Mouse (Mus musculus) midbrain, embryonic 10.5 days (tissue): ENCODE data around the gene Mcpt4. TPM values are rescaled to one million over a fixed set of nuclear protein-coding genes. Genes with fewer than 3 reads are reported as not detected.
"Not testable (repeated sequence)": the region's sequence is repeated elsewhere in the genome, so short reads cannot be mapped to it uniquely, and the experiment has no call there.

ENCODE experiments used
- DNase-seq: peaks from one replicate; pipeline ENCODE4 v3.0.0-alpha.2; 2017; ENCODE audit warnings: low spot score
- H3K27ac ChIP-seq: fragments of 300-500 bp; sonication (generic); replicated peaks from 2 replicates; pipeline ENCODE4 v1.5.1; 2016; ENCODE audit warnings: mild to moderate bottlenecking
- H3K27me3 ChIP-seq: fragments of 300-500 bp; sonication (generic); 2 replicates; pipeline ENCODE4 v1.6.1; 2016; ENCODE audit warnings: low read depth, mild to moderate bottlenecking; ENCODE audit not compliant: poor library complexity, severe bottlenecking
- H3K36me3 ChIP-seq: fragments of 300-500 bp; sonication (generic); 2 replicates; pipeline ENCODE4 v1.6.1; 2016; ENCODE audit warnings: mild to moderate bottlenecking, moderate library complexity
- H3K4me1 ChIP-seq: fragments of 300-500 bp; sonication (generic); 2 replicates; pipeline ENCODE4 v1.6.1; 2016
- H3K4me3 ChIP-seq: fragments of 300-500 bp; sonication (generic); 2 replicates; pipeline ENCODE4 v1.5.1; 2016; ENCODE audit warnings: mild to moderate bottlenecking, moderate library complexity
- H3K9me3 ChIP-seq: fragments of 300-500 bp; sonication (generic); replicated peaks from 2 replicates; pipeline ENCODE4 v1.6.1; 2016; ENCODE audit warnings: mild to moderate bottlenecking
- WGBS: fragments of 180-500 bp; shearing (Covaris S2); methylation state at CpG from one replicate; pipeline ENCODE4 v1.1.7; 2016; 5-methylcytosine and 5-hydroxymethylcytosine counted together
- microRNA-seq: library from miRNA; unstranded; fragments of <30 nt; microRNA quantifications from one replicate; pipeline ENCODE4, GENCODE M21; 2017
- polyA plus RNA-seq: library from polyadenylated mRNA; unstranded; fragments of >200 nt; fragmentation: Nextera tagmentation; extraction: Ambion mirVana; gene quantifications from 2 replicates; pipeline ENCODE4 v1.2.1, GENCODE M21; 2016

Gene Mcpt4
- polyA plus RNA-seq, 1 experiment from 2014 or later, result not detected

GRCm38 (mm10) chr14:56041792-56042191 lies 20.3 kb downstream of the Mcpt4 start, which contains the start of gene Mcpt2:
Mcpt2 (plus strand) TSS chr14:56042041.
- H3K36me3 ChIP-seq, H3K27ac ChIP-seq, H3K9me3 ChIP-seq, H3K4me1 ChIP-seq, DNase-seq, H3K4me3 ChIP-seq, H3K27me3 ChIP-seq: not testable (repeated sequence)
- WGBS, result 73% methylated on average over 1 of the region's 1 CpGs

- no peaks in the 10 kb centered on the region for H3K27me3 ChIP-seq
- 87% methylated on average over 2 of the region's 2 CpGs for WGBS
- H3K9me3 ChIP-seq, result no peaks in the 10 kb centered on the region
- no peaks in the 10 kb centered on the region for H3K36me3 ChIP-seq
- H3K4me1 ChIP-seq, result no peaks in the 10 kb centered on the region
- DNase-seq, result no peak
- H3K27ac ChIP-seq, result no peak overlapping the region
- H3K4me3 ChIP-seq, result no peak overlapping the region
Observed at GRCm38 (mm10) chr14:56034433-56034832, 27.7 kb downstream of the Mcpt4 start.

GRCm38 (mm10) chr14:56030395-56030794 lies 31.7 kb downstream of the Mcpt4 start, which contains the start of gene Mcpt9:
Mcpt9 (minus strand) TSS chr14:56030495.
- not testable (repeated sequence) for H3K4me3 ChIP-seq, H3K36me3 ChIP-seq, H3K27ac ChIP-seq, DNase-seq, H3K9me3 ChIP-seq, H3K27me3 ChIP-seq, H3K4me1 ChIP-seq
- WGBS, result 76% methylated on average over 3 of the region's 3 CpGs

GRCm38 (mm10) chr14:56021305-56021704 lies 40.8 kb downstream of the Mcpt4 start:
- not testable (repeated sequence) for DNase-seq, H3K9me3 ChIP-seq, H3K4me1 ChIP-seq, H3K4me3 ChIP-seq, H3K36me3 ChIP-seq, H3K27me3 ChIP-seq, H3K27ac ChIP-seq
- WGBS, result 84% methylated on average over 4 of the region's 4 CpGs

- WGBS, result 68% methylated on average over 1 of the region's 1 CpGs
- no peaks in the 10 kb centered on the region for H3K9me3 ChIP-seq
- no peaks in the 10 kb centered on the region for H3K27me3 ChIP-seq
- H3K4me3 ChIP-seq, result no peak overlapping the region
- H3K27ac ChIP-seq, result no peak overlapping the region
- H3K36me3 ChIP-seq, result no peaks in the 10 kb centered on the region
- no peaks in the 10 kb centered on the region for H3K4me1 ChIP-seq
- no peak for DNase-seq
Observed at GRCm38 (mm10) chr14:56019446-56019845, 42.7 kb downstream of the Mcpt4 start.

GRCm38 (mm10) chr14:56017671-56018070 lies 44.4 kb downstream of the Mcpt4 start, which contains the start of gene Mcpt1:
Mcpt1 (plus strand) TSS chr14:56017971.
- not testable (repeated sequence) for DNase-seq
- WGBS, result 85% methylated on average over 3 of the region's 3 CpGs

GRCm38 (mm10) chr14:56013924-56014323 lies 48.2 kb downstream of the Mcpt4 start:
- Histone ChIP-seq H3K27me3 (no peaks in the 10 kb centered on the region), H3K4me3 (no peak overlapping the region), H3K36me3 (no peaks in the 10 kb centered on the region), H3K4me1 (no peaks in the 10 kb centered on the region), H3K27ac (no peak overlapping the region), H3K9me3 (no peaks in the 10 kb centered on the region)
- no peak for DNase-seq
- 93% methylated on average over 2 of the region's 2 CpGs for WGBS

More at GRCm38 (mm10) chr14:56017671-56018070, 44.4 kb downstream of the Mcpt4 start, which contains the start of gene Mcpt1:
- H3K4me3 ChIP-seq, H3K36me3 ChIP-seq, H3K9me3 ChIP-seq, H3K27me3 ChIP-seq, H3K27ac ChIP-seq, H3K4me1 ChIP-seq: not testable (repeated sequence)

- Histone ChIP-seq H3K4me1 (no peaks in the 10 kb centered on the region), H3K4me3 (no peak overlapping the region), H3K27ac (no peak overlapping the region), H3K9me3 (no peaks in the 10 kb centered on the region), H3K27me3 (no peaks in the 10 kb centered on the region), H3K36me3 (no peaks in the 10 kb centered on the region)
- 76% methylated on average over 3 of the region's 3 CpGs for WGBS
- DNase-seq, result no peak
Observed at GRCm38 (mm10) chr14:56013147-56013546, 49.0 kb downstream of the Mcpt4 start.

Small RNAs within 50 kb of the gene (microRNA-seq; reads per million reads assigned to microRNA genes)
- gene Mir6949, result not detected

Other genes with a start within 250 kb of the Mcpt4 start
- 22.0 and 24.6 TPM in 2 replicates for gene Nfatc4, start 239.2 kb downstream of the Mcpt4 start, polyA plus RNA-seq
- gene Nynrin, start 208.3 kb downstream of the Mcpt4 start, polyA plus RNA-seq, result 22.3 and 25.1 TPM in 2 replicates
- 0.14 and 0.16 TPM in 2 replicates for gene Cbln3, start 177.9 kb downstream of the Mcpt4 start, polyA plus RNA-seq
- gene Khnyn, start 177.4 kb downstream of the Mcpt4 start, polyA plus RNA-seq, result 23.2 and 24.7 TPM in 2 replicates
- 27.5 and 31.5 TPM in 2 replicates for gene Sdr39u1, start 162.0 kb downstream of the Mcpt4 start, polyA plus RNA-seq
- not detected in 2 replicates for gene Cma1, start 117.6 kb downstream of the Mcpt4 start, polyA plus RNA-seq
- not detected in 2 replicates for gene Cma2, start 111.3 kb downstream of the Mcpt4 start, polyA plus RNA-seq
- not detected in 2 replicates for gene Mcpt1, start 44.3 kb downstream of the Mcpt4 start, polyA plus RNA-seq
- not detected in 2 replicates for gene Mcpt9, start 31.8 kb downstream of the Mcpt4 start, polyA plus RNA-seq
- not detected in 2 replicates for gene Mcpt2, start 20.3 kb downstream of the Mcpt4 start, polyA plus RNA-seq
- not detected in 2 replicates for gene Mcpt8, start 23.0 kb upstream of the Mcpt4 start, polyA plus RNA-seq
- gene Ctsg, start 40.3 kb upstream of the Mcpt4 start, polyA plus RNA-seq, result not detected in 2 replicates
- not detected in 2 replicates for gene Gzme, start 58.3 kb upstream of the Mcpt4 start, polyA plus RNA-seq
- not detected in 2 replicates for gene Gzmd, start 70.3 kb upstream of the Mcpt4 start, polyA plus RNA-seq
- gene Gzmg, start 97.3 kb upstream of the Mcpt4 start, polyA plus RNA-seq, result not detected in 2 replicates
- not detected in 2 replicates for gene Gzmn, start 112.3 kb upstream of the Mcpt4 start, polyA plus RNA-seq
- gene Gzmf, start 149.1 kb upstream of the Mcpt4 start, polyA plus RNA-seq, result not detected in 2 replicates
- not detected in 2 replicates for gene Gzmc, start 172.3 kb upstream of the Mcpt4 start, polyA plus RNA-seq
- gene Gzmb, start 199.9 kb upstream of the Mcpt4 start, polyA plus RNA-seq, result not detected in 2 replicates